Mouse (Mus musculus) embryonic fibroblast, embryonic 13.5 days (primary cell): ENCODE results near the gene Vps9d1. TPM values are rescaled to one million over a fixed set of nuclear protein-coding genes. Genes with fewer than 3 reads are reported as not detected.
"Not testable (repeated sequence)": the region's sequence is repeated elsewhere in the genome, so short reads cannot be mapped to it uniquely, and the experiment has no call there.

Experiments
- H3K27ac ChIP-seq: 2 replicates; pipeline ENCODE4 v1.5.1; 2012; ENCODE audit warnings: low read length, control low read depth, inconsistent platforms; ENCODE audit not compliant: insufficient read depth
- H3K4me1 ChIP-seq: 2 replicates; pipeline ENCODE4 v1.6.1; 2011; ENCODE audit warnings: low read length; ENCODE audit not compliant: control insufficient read depth, insufficient read depth
- H3K4me3 ChIP-seq: 2 replicates; pipeline ENCODE4 v1.5.1; 2011; ENCODE audit warnings: mild to moderate bottlenecking, control low read depth, low read length; ENCODE audit not compliant: insufficient read depth
- CTCF ChIP-seq: IDR thresholded peaks from 2 replicates; pipeline ENCODE4 v1.5.1; 2011; ENCODE audit warnings: mild to moderate bottlenecking, control low read depth, low read length, moderate library complexity, borderline replicate concordance; ENCODE audit not compliant: insufficient read depth
- POLR2A ChIP-seq: IDR thresholded peaks from 2 replicates; pipeline ENCODE4 v1.6.1; 2011; ENCODE audit warnings: low read depth, mild to moderate bottlenecking, control low read depth, low read length, moderate library complexity
- polyA plus RNA-seq: library from polyadenylated mRNA; stranded (reverse); fragments of >200 nt; gene quantifications from 2 replicates; pipeline ENCODE4 v1.2.4, GENCODE M21; 2011; ENCODE audit warnings: low read depth; ENCODE audit not compliant: missing spikeins, insufficient read length

Vps9d1 gene
- polyA plus RNA-seq, 1 experiment, result 14.3 TPM

GRCm38 (mm10) chr8:123199864-123200263, 54.3 kb downstream of the Vps9d1 start:
- H3K4me1 ChIP-seq, result no peaks in the 10 kb centered on the region
- TF ChIP-seq POLR2A, result no peak
- no peak for TF ChIP-seq CTCF
- no peak overlapping the region for H3K4me3 ChIP-seq
- no peak overlapping the region for H3K27ac ChIP-seq

DNA sequence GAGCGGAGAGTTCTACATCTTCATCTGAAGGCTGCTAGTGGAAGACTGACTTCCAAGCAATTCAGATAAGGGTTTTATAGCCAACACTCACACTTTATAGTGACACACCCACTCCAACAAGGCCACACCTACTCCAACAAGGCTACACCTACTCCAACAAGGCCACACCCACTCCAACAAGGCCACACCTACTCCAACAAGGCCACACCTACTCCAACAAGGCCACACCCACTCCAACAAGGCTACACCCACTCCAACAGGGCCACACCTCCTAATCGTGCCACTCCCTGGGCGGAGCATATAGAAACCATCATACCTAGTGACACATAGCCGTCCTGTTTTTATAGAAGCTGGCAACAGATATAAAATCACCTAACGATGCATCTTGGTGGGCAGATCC, 57.1 kb downstream of the Vps9d1 start:
- H3K27ac ChIP-seq, H3K4me1 ChIP-seq, H3K4me3 ChIP-seq: not testable (repeated sequence)

DNA sequence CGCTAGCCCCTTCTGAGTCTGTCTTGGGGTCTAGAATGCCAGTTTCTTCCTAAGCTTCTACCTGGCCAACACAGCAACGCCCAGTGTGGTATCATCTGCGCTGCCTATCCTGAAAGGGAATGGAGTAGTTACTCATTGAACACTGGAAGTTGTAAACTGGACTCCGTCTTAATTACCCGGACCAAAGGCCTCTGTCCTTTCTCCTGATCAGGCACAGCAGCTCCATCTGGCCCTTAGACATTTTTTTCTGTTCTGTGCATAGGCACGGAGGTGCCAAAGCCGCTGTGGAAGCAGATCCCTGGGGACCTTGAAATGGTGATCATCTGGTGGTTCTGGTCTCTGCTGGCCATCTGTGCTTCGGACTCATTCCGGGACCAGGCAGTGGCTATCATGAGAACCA, 60.4 kb downstream of the Vps9d1 start:
- Histone ChIP-seq H3K4me1 (no peaks in the 10 kb centered on the region), H3K27ac (no peak overlapping the region), H3K4me3 (no peak overlapping the region)
- TF ChIP-seq POLR2A (no peak), CTCF (no peak)

Other genes with a start within 250 kb of the Vps9d1 start
- gene Ankrd11, start 212.1 kb downstream of the Vps9d1 start, polyA plus RNA-seq, result 76.2 and 83.5 TPM in 2 replicates
- gene Spg7, start 191.4 kb downstream of the Vps9d1 start, polyA plus RNA-seq, result 52.4 and 80.7 TPM in 2 replicates
- 1,585 and 1,789 TPM in 2 replicates for gene Rpl13, start 152.0 kb downstream of the Vps9d1 start, polyA plus RNA-seq
- 0.80 and 0.90 TPM in 2 replicates for gene Cpne7, start 137.0 kb downstream of the Vps9d1 start, polyA plus RNA-seq
- 1.1 TPM in 1 of 2 replicates, not detected in the other for gene Sult5a1, start 96.0 kb downstream of the Vps9d1 start, polyA plus RNA-seq
- 13.6 and 14.5 TPM in 2 replicates for gene Dpep1, start 68.1 kb downstream of the Vps9d1 start, polyA plus RNA-seq
- gene Chmp1a, start 41.6 kb downstream of the Vps9d1 start, polyA plus RNA-seq, result 68.8 and 76.4 TPM in 2 replicates
- gene Spata33, start 41.5 kb downstream of the Vps9d1 start, polyA plus RNA-seq, result 1.4 and 2.9 TPM in 2 replicates
- 36.4 and 36.6 TPM in 2 replicates for gene Cdk10, start 29.5 kb downstream of the Vps9d1 start, polyA plus RNA-seq
- 1.5 and 2.3 TPM in 2 replicates for gene Spata2l, start 18.1 kb downstream of the Vps9d1 start, polyA plus RNA-seq
- 11.0 and 13.2 TPM in 2 replicates for gene Zfp276, start 153 bp downstream of the Vps9d1 start, polyA plus RNA-seq
- gene Fanca, start 64.2 kb upstream of the Vps9d1 start, polyA plus RNA-seq, result 24.0 and 37.4 TPM in 2 replicates
- 3.0 and 4.7 TPM in 2 replicates for gene Spire2, start 78.4 kb upstream of the Vps9d1 start, polyA plus RNA-seq
- 512 and 557 TPM in 2 replicates for gene Tcf25, start 119.4 kb upstream of the Vps9d1 start, polyA plus RNA-seq
- not detected in 2 replicates for gene Mc1r, start 152.8 kb upstream of the Vps9d1 start, polyA plus RNA-seq
- 25.5 and 32.0 TPM in 2 replicates for gene Tubb3, start 157.1 kb upstream of the Vps9d1 start, polyA plus RNA-seq
- 33.5 and 36.4 TPM in 2 replicates for gene Def8, start 169.2 kb upstream of the Vps9d1 start, polyA plus RNA-seq
- gene Afg3l1, start 223.6 kb upstream of the Vps9d1 start, polyA plus RNA-seq, result 28.7 and 30.1 TPM in 2 replicates